Mouse (Mus musculus) stomach, embryonic 14.5 days (tissue): ENCODE measurements at regions not wholly inside any gene's neighbourhood (a gene's known extent, or its start where the extent isn't known, plus 50 kb on each side); places are given as distances from the start of the nearest gene placed in this dataset.

Experiments used
- ATAC-seq: fragments of 200-750 bp; cut with Nextera tagmentation; 2 replicates; pipeline ENCODE4 v1.8.0; 2017; ENCODE audit warnings: low read depth, moderate TSS enrichment; ENCODE audit not compliant: insufficient number of reproducible peaks, insufficient read depth, low FRiP score
- H3K27ac ChIP-seq: fragments of 300-500 bp; sonication (generic); 2 replicates; pipeline ENCODE4 v1.5.1; 2014; ENCODE audit warnings: mild to moderate bottlenecking, low read length, moderate library complexity, mixed read lengths
- H3K27me3 ChIP-seq: fragments of 300-500 bp; sonication (generic); 2 replicates; pipeline ENCODE4 v1.6.1; 2014; ENCODE audit warnings: low read length, control low read depth, mixed read lengths; ENCODE audit not compliant: control insufficient read depth, insufficient read depth
- H3K36me3 ChIP-seq: fragments of 300-500 bp; sonication (generic); 2 replicates; pipeline ENCODE4 v1.6.1; 2014; ENCODE audit warnings: mild to moderate bottlenecking, control low read depth, low read length, moderate library complexity, mixed read lengths; ENCODE audit not compliant: control insufficient read depth, insufficient read depth
- H3K4me1 ChIP-seq: fragments of 300-500 bp; sonication (generic); 2 replicates; pipeline ENCODE4 v1.6.1; 2014; ENCODE audit warnings: low read length, control low read depth, mixed read lengths; ENCODE audit not compliant: control insufficient read depth, insufficient read depth
- H3K4me2 ChIP-seq: fragments of 300-500 bp; sonication (generic); replicated peaks from 2 replicates; pipeline ENCODE4 v1.6.1; 2014; ENCODE audit warnings: low read depth, low read length, control low read depth
- H3K4me3 ChIP-seq: fragments of 300-500 bp; sonication (generic); 2 replicates; pipeline ENCODE4 v1.5.1; 2014; ENCODE audit warnings: low read depth, low read length, control low read depth
- H3K9ac ChIP-seq: fragments of 300-500 bp; sonication (generic); replicated peaks from 2 replicates; pipeline ENCODE4 v1.6.1; 2014; ENCODE audit warnings: low read depth, mild to moderate bottlenecking, control low read depth, low read length, moderate library complexity, mixed read lengths
- H3K9me3 ChIP-seq: fragments of 300-500 bp; sonication (generic); 2 replicates; pipeline ENCODE4 v1.6.1; 2016; ENCODE audit warnings: low read depth, low read length, control low read depth; ENCODE audit not compliant: control insufficient read depth
- WGBS: fragments of 180-500 bp; shearing (Covaris S2); extraction: QIAGEN DNeasy Blood & Tissue Kit; methylation state at CpG from one replicate; pipeline ENCODE4 v1.1.7; 2014; 5-methylcytosine and 5-hydroxymethylcytosine counted together

- Histone ChIP-seq H3K9ac (no peak overlapping the region), H3K36me3 (no peaks in the 10 kb centered on the region), H3K4me2 (no peak overlapping the region), H3K9me3 (peaks cover 5% of the 10 kb centered on the region; the same call in 1 of the 2 replicates), H3K4me1 (no peaks in the 10 kb centered on the region), H3K4me3 (no peak overlapping the region), H3K27me3 (no peaks in the 10 kb centered on the region), H3K27ac (no peak overlapping the region)
- WGBS, result 92% methylated on average over 3 of the region's 3 CpGs
- no peak for ATAC-seq
Observed at GRCm38 (mm10) chr17:88284477-88284876, 156.0 kb upstream of the Foxn2 start.

GRCm38 (mm10) chr17:88287861-88288260 is 152.7 kb upstream of the Foxn2 start:
- Histone ChIP-seq H3K27ac (no peak overlapping the region), H3K4me2 (no peak overlapping the region)

DNA sequence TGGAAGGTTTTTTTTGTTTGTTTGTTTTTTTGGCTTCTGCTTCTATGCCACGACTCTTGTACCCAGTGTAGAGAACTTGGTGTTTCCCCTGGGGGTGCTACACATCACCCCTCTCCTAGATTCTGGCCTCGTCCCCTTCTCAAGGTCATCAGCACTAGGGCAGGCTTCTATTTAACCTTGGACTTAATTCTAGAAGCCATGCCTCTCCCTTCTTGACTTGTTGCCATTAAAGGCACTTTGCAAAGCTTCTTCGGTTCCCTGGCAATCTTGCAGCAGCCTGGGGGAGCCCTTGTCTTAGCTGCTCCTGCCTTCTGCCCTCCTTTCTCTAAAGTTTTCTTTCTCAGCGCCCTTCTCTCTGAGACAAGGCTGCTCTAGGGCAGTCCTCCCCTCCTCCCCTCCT is 143.0 kb upstream of the Foxn2 start:
- Histone ChIP-seq H3K9ac (no peak overlapping the region), H3K4me2 (no peak overlapping the region), H3K4me3 (no peak overlapping the region), H3K4me1 (no peaks in the 10 kb centered on the region), H3K36me3 (no peaks in the 10 kb centered on the region), H3K9me3 (no peaks in the 10 kb centered on the region), H3K27ac (no peak overlapping the region), H3K27me3 (no peaks in the 10 kb centered on the region)
- 45% methylated on average over 4 of the region's 4 CpGs for WGBS
- ATAC-seq, result no peak

More at GRCm38 (mm10) chr17:88287861-88288260, 152.7 kb upstream of the Foxn2 start:
- 96% methylated on average over 1 of the region's 1 CpGs for WGBS
- H3K4me1 ChIP-seq, result no peaks in the 10 kb centered on the region
- ATAC-seq, result no peak
- no peak overlapping the region for H3K4me3 ChIP-seq
- H3K27me3 ChIP-seq, result no peaks in the 10 kb centered on the region
- H3K36me3 ChIP-seq, result no peaks in the 10 kb centered on the region
- no peak overlapping the region for H3K9ac ChIP-seq
- H3K9me3 ChIP-seq, result peaks cover 5% of the 10 kb centered on the region; the same call in 1 of the 2 replicates

GRCm38 (mm10) chr17:88303991-88304390 is 136.5 kb upstream of the Foxn2 start:
- Histone ChIP-seq H3K4me3 (no peak overlapping the region), H3K4me1 (no peaks in the 10 kb centered on the region), H3K27me3 (no peaks in the 10 kb centered on the region), H3K9me3 (no peaks in the 10 kb centered on the region), H3K4me2 (no peak overlapping the region), H3K9ac (no peak overlapping the region), H3K27ac (no peak overlapping the region), H3K36me3 (no peaks in the 10 kb centered on the region)
- 66% methylated on average over 2 of the region's 2 CpGs for WGBS
- ATAC-seq, result no peak

DNA sequence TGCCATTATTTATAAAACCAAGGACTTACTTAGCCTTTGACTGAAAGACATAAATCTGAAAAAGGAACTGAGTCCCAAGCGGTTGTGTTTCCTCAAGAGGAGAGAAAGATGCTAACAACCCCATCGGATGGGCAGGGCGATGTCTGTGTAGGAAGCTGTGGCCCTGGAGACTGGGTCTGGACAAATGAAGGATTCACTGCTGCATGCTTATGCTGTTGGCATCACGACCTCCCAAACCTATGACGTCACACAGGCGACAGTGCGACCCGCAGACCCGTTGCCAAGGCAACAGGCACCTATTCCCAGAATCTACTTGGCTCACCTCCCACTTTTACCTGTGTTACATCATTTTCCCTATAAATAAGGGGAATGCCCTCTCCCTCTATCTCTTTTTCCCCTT is 135.3 kb upstream of the Foxn2 start:
- Histone ChIP-seq H3K27me3 (no peaks in the 10 kb centered on the region), H3K4me3 (no peak overlapping the region), H3K9me3 (no peaks in the 10 kb centered on the region), H3K36me3 (no peaks in the 10 kb centered on the region), H3K4me1 (no peaks in the 10 kb centered on the region), H3K27ac (no peak overlapping the region), H3K9ac (no peak overlapping the region), H3K4me2 (no peak overlapping the region)
- ATAC-seq, result no peak
- WGBS, result 71% methylated on average over 9 of the region's 9 CpGs

DNA sequence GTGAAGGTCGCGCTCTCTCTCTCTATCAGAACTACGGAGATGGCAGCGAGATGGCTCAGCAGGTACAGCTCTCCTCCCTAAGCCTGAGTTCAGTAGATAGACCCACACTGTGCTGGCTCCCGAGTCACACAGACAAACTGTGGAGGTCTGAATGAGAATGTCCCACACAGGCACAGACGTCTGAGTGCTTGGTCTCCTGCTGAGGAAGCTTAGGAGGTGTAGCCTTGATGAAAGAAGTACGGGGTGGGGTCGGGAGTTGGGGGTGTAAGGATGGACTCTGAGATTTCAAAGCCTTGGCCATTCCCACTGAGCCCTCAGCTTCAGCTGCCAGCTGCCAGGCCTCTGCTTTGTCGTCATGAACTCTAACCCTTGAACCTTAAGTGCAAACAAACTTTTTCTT is 134.2 kb upstream of the Foxn2 start:
- no peaks in the 10 kb centered on the region for H3K9me3 ChIP-seq
- H3K4me3 ChIP-seq, result no peak overlapping the region
- 68% methylated on average over 9 of the region's 9 CpGs for WGBS
- H3K4me2 ChIP-seq, result no peak overlapping the region
- H3K4me1 ChIP-seq, result no peaks in the 10 kb centered on the region
- no peak for ATAC-seq
- H3K27me3 ChIP-seq, result no peaks in the 10 kb centered on the region
- H3K36me3 ChIP-seq, result no peaks in the 10 kb centered on the region
- no peak overlapping the region for H3K9ac ChIP-seq
- H3K27ac ChIP-seq, result no peak overlapping the region

- H3K36me3 ChIP-seq, result no peaks in the 10 kb centered on the region
- H3K27ac ChIP-seq, result no peak overlapping the region
- no peak overlapping the region for H3K4me2 ChIP-seq
- ATAC-seq, result no peak
- H3K27me3 ChIP-seq, result no peaks in the 10 kb centered on the region
- H3K4me3 ChIP-seq, result no peak overlapping the region
- H3K9me3 ChIP-seq, result no peaks in the 10 kb centered on the region
- 47% methylated on average over 4 of the region's 4 CpGs for WGBS
- H3K9ac ChIP-seq, result no peak overlapping the region
- H3K4me1 ChIP-seq, result no peaks in the 10 kb centered on the region
Observed at GRCm38 (mm10) chr17:88307082-88307481, 133.4 kb upstream of the Foxn2 start.

GRCm38 (mm10) chr17:88307826-88308225 is 132.7 kb upstream of the Foxn2 start:
- no peaks in the 10 kb centered on the region for H3K36me3 ChIP-seq
- no peak overlapping the region for H3K9ac ChIP-seq
- no peaks in the 10 kb centered on the region for H3K27me3 ChIP-seq
- H3K4me1 ChIP-seq, result no peaks in the 10 kb centered on the region
- no peak overlapping the region for H3K4me3 ChIP-seq
- ATAC-seq, result no peak
- WGBS, result 86% methylated on average over 9 of the region's 9 CpGs
- no peak overlapping the region for H3K27ac ChIP-seq
- no peak overlapping the region for H3K4me2 ChIP-seq
- H3K9me3 ChIP-seq, result no peaks in the 10 kb centered on the region

DNA sequence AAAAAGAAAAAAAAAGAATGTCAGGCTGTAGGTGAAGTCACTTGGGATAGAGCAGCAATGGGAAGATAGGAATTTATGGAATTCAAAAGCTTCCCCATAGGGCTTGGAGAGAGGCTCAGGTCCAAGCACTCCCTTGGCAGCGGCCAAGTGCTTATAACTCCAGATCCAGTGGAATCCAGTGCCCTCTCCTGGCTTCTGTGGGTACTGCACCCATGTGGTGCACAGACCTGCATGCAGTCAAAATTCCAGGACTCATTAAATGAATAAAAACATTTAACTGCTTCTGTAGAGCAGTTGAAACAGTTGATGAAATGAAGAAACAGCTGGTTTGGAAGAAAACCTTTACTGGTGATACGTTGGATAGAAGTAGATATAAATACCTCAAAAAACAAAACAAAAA is 127.6 kb upstream of the Foxn2 start:
- no peaks in the 10 kb centered on the region for H3K27me3 ChIP-seq
- no peak overlapping the region for H3K4me2 ChIP-seq
- H3K4me1 ChIP-seq, result no peaks in the 10 kb centered on the region
- H3K36me3 ChIP-seq, result no peaks in the 10 kb centered on the region
- no peak overlapping the region for H3K9ac ChIP-seq
- H3K9me3 ChIP-seq, result no peaks in the 10 kb centered on the region
- WGBS, result 89% methylated on average over 2 of the region's 2 CpGs
- H3K4me3 ChIP-seq, result no peak overlapping the region
- no peak overlapping the region for H3K27ac ChIP-seq
- ATAC-seq, result no peak
